Mouse (Mus musculus) liver, embryonic 11.5 days (tissue): ENCODE measurements around the gene Pim2. TPM values are rescaled to one million over a fixed set of nuclear protein-coding genes. Genes with fewer than 3 reads are reported as not detected.
A peak's percentile ranks its signal among the peaks of the same experiment; 100 is the strongest.
"Not testable (repeated sequence)": the region's sequence is repeated elsewhere in the genome, so short reads cannot be mapped to it uniquely, and the experiment has no call there.

Experiments used
- ATAC-seq: fragments of 200-750 bp; cut with Nextera tagmentation; replicated peaks from 2 replicates; pipeline ENCODE4 v1.8.0; 2017; ENCODE audit warnings: moderate number of reproducible peaks, mild to moderate bottlenecking, moderate TSS enrichment, moderate library complexity; ENCODE audit not compliant: low FRiP score
- DNase-seq: peaks from one replicate; pipeline ENCODE4 v3.0.0-alpha.2; 2017; ENCODE audit warnings: low spot score
- H3K27ac ChIP-seq: fragments of 300-500 bp; sonication (generic); 2 replicates; pipeline ENCODE4 v1.5.1; 2014; ENCODE audit warnings: mild to moderate bottlenecking, low read depth, low read length, control low read depth
- H3K27me3 ChIP-seq: fragments of 300-500 bp; sonication (generic); replicated peaks from 2 replicates; pipeline ENCODE4 v1.6.1; 2014; ENCODE audit warnings: low read length, mixed read lengths; ENCODE audit not compliant: control insufficient read depth, insufficient read depth
- H3K36me3 ChIP-seq: fragments of 300-500 bp; sonication (generic); 2 replicates; pipeline ENCODE4 v1.6.1; 2014; ENCODE audit warnings: mild to moderate bottlenecking, low read length, moderate library complexity, mixed read lengths; ENCODE audit not compliant: control insufficient read depth, insufficient read depth
- H3K4me1 ChIP-seq: fragments of 300-500 bp; sonication (generic); replicated peaks from 2 replicates; pipeline ENCODE4 v1.6.1; 2014; ENCODE audit warnings: low read length, mixed read lengths; ENCODE audit not compliant: control insufficient read depth, insufficient read depth
- H3K4me2 ChIP-seq: fragments of 300-500 bp; sonication (generic); 2 replicates; pipeline ENCODE4 v1.6.1; 2014; ENCODE audit warnings: mild to moderate bottlenecking, control low read depth, moderate library complexity
- H3K4me3 ChIP-seq: fragments of 300-500 bp; sonication (generic); 2 replicates; pipeline ENCODE4 v1.5.1; 2014; ENCODE audit warnings: low read depth, low read length, control low read depth
- H3K9ac ChIP-seq: fragments of 300-500 bp; sonication (generic); 2 replicates; pipeline ENCODE4 v1.6.1; 2014; ENCODE audit warnings: low read depth, low read length, control low read depth
- H3K9me3 ChIP-seq: fragments of 300-500 bp; sonication (generic); 2 replicates; pipeline ENCODE4 v1.6.1; 2016; ENCODE audit warnings: low read length, inconsistent platforms, mixed read lengths; ENCODE audit not compliant: control insufficient read depth
- WGBS: fragments of 180-500 bp; shearing (Covaris S2); extraction: QIAGEN DNeasy Blood & Tissue Kit; methylation state at CpG from one replicate; pipeline ENCODE4 v1.1.7; 2014; 5-methylcytosine and 5-hydroxymethylcytosine counted together
- polyA plus RNA-seq: library from polyadenylated mRNA; unstranded; fragments of >200 nt; fragmentation: Nextera tagmentation; extraction: Ambion mirVana; gene quantifications from 2 replicates; pipeline ENCODE4 v1.2.1, GENCODE M21; 2014

Gene Pim2
- polyA plus RNA-seq, 1 experiment from 2014 or later: 8.5 TPM

DNA sequence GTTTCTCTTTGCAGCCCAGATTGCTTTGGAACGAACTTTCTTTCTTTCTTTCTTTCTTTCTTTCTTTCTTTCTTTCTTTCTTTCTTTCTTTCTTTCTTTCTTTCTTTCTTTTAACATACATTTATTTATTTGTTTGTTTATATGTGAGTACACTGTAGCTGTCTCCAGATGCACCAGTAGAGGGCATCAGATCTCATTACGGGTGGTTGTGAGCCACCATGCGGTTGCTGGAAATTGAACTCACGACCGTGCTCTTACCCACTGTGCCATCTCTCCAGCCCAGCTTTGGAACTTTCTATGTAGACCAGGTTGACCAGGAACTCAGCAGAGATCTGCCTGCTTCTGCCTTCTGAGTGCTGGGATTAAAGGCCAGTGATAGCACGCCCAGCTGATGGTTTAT is 39.9 kb downstream of the Pim2 start:
- not testable (repeated sequence) for H3K4me3 ChIP-seq, H3K4me1 ChIP-seq, H3K4me2 ChIP-seq, H3K9ac ChIP-seq, H3K27ac ChIP-seq, ATAC-seq, H3K9me3 ChIP-seq, DNase-seq, H3K36me3 ChIP-seq
- 51% methylated on average over 6 of the region's 6 CpGs for WGBS
- H3K27me3 ChIP-seq: peaks cover 44% of the 10 kb centered on the region

- H3K4me2 ChIP-seq: peak within 1 kb of the TSS; percentile 40
- WGBS: 11% methylated on average over 36 of the region's 40 CpGs
- H3K36me3 ChIP-seq: no peaks in the 10 kb centered on the region
- H3K9ac ChIP-seq: no peak within 1 kb of the TSS
- no peak for DNase-seq
- H3K9me3 ChIP-seq: no peaks in the 10 kb centered on the region
- H3K27me3 ChIP-seq: peaks cover 62% of the 10 kb centered on the region
- ATAC-seq: no peak
- no peak within 1 kb of the TSS for H3K27ac ChIP-seq
- H3K4me3 ChIP-seq: no peak within 1 kb of the TSS
- no peaks in the 10 kb centered on the region for H3K4me1 ChIP-seq
These were observed 41.7 kb downstream of the Pim2 start, which contains the start of gene Pcsk1n for GRCm38 (mm10) chrX:7919601-7920383. Gene Pcsk1n (plus strand): TSS chrX:7919822.

DNA sequence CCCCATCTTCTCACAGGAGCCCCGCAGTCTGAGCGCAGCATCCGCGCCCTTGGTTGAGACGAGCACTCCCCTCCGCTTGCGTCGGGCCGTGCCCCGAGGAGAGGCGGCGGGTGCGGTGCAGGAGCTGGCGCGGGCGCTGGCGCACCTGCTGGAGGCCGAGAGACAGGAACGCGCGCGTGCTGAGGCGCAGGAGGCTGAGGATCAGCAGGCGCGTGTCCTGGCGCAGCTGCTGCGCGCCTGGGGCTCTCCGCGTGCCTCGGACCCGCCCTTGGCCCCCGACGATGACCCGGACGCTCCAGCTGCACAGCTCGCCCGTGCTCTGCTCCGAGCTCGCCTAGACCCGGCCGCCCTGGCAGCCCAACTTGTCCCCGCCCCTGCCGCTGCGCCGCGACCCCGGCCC is 44.0 kb downstream of the Pim2 start:
- Histone ChIP-seq H3K27ac (no peak overlapping the region), H3K4me2 (peak overlapping the region; percentile 49), H3K27me3 (peaks cover 77% of the 10 kb centered on the region), H3K4me3 (peak overlapping the region; percentile 31), H3K9ac (no peak overlapping the region), H3K36me3 (no peaks in the 10 kb centered on the region), H3K4me1 (no peaks in the 10 kb centered on the region), H3K9me3 (no peaks in the 10 kb centered on the region)
- DNase-seq: no peak
- WGBS: 14% methylated on average over 32 of the region's 48 CpGs
- no peak for ATAC-seq

DNA sequence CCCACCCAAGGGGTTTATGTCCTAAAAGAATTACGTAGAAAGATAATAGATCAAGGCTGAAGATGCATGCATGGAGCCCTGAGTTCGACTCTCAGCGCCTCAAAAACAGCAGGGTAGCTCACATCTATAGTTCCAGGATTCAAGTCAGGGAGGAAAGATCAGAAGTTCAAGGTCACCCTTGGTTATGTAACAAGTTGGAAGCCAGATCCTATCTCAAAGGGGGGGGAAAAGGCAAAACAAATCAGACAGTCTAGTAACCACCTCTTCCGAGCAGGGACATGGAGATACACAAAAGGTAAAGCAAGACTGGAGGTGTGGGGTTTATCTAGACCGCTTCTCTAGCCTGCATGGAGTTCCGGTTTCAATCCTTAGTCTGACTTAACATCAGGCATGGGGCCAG is 48.2 kb downstream of the Pim2 start:
- no peak for ATAC-seq
- H3K9ac ChIP-seq: no peak overlapping the region

DNA sequence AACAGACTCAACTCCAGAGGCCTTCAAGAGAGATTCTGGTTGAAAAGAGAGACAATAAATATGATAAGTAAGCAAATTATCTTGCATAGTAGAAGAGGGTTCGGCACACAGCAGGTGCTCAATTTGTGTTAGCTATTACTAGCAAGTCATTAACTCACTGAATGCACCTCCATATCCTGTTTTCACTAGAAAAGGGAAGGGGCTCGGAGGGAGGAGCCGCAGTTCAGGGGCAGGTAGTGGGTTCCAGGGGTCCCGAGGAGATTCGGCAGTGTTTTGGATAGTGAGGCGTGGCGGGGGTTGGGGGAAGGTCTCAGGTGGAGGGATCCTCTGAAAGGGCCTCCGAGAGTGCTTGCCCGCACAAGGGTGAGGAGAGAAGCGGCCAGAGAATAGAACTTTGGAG is 49.1 kb downstream of the Pim2 start:
- Histone ChIP-seq H3K9me3 (no peaks in the 10 kb centered on the region), H3K4me3 (no peak overlapping the region), H3K27me3 (peaks cover 62% of the 10 kb centered on the region), H3K4me2 (no peak overlapping the region), H3K4me1 (no peaks in the 10 kb centered on the region), H3K36me3 (no peaks in the 10 kb centered on the region), H3K9ac (no peak overlapping the region), H3K27ac (no peak overlapping the region)
- ATAC-seq (no peak), DNase-seq (no peak)
- WGBS: 24% methylated on average over 10 of the region's 10 CpGs

More for the DNA sequence above, 48.2 kb downstream of the Pim2 start:
- WGBS: 58% methylated on average over 6 of the region's 6 CpGs
- DNase-seq: no peak
- H3K36me3 ChIP-seq: no peaks in the 10 kb centered on the region
- H3K9me3 ChIP-seq: no peaks in the 10 kb centered on the region
- H3K4me2 ChIP-seq: no peak overlapping the region
- H3K27ac ChIP-seq: no peak overlapping the region
- peaks cover 71% of the 10 kb centered on the region for H3K27me3 ChIP-seq
- H3K4me3 ChIP-seq: no peak overlapping the region
- H3K4me1 ChIP-seq: no peaks in the 10 kb centered on the region

DNA sequence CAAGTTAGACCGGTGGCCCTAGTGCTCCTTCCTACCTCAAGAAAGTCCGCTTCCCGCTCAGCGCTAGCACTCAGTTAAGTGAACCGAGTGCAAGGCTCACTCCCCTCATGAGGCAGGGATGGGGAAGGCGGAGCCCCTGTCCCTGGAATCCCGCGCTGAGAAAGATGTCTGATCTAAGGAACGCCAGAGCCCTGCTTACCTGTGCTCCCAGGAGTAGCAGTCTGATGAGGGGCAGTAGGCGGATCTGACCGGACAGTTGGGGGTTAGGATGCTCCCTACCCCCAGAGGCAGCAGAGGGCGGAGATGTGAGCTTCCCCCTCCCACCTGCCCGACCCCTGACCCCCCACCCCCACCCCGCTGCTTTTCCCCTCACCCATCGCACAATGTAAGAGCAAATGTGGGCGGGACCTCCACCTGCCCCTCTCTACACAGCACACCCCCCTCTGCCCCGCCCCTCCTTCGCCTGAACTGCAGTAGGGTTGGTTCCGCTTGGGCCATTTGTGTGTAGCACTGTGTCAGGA is 50.3 kb downstream of the Pim2 start, which contains the start of gene Eras:
Gene Eras (minus strand): TSS at position 338 of the 521 bp plus-strand sequence.
- no peak within 1 kb of the TSS for H3K9ac ChIP-seq
- no peaks in the 10 kb centered on the region for H3K36me3 ChIP-seq
- H3K27ac ChIP-seq: no peak within 1 kb of the TSS
- no peaks in the 10 kb centered on the region for H3K4me1 ChIP-seq
- no peak within 1 kb of the TSS for H3K4me2 ChIP-seq
- peaks cover 50% of the 10 kb centered on the region for H3K27me3 ChIP-seq
- no peaks in the 10 kb centered on the region for H3K9me3 ChIP-seq
- no peak within 1 kb of the TSS for H3K4me3 ChIP-seq
- WGBS: 19% methylated on average over 17 of the region's 19 CpGs
- ATAC-seq (no peak), DNase-seq (no peak)

Other genes with a start within 250 kb of the Pim2 start
- gene Syp, start 239.8 kb upstream of the Pim2 start, polyA plus RNA-seq: 0.69 and 0.95 TPM in 2 replicates
- 2.7 and 4.0 TPM in 2 replicates for gene Prickle3, start 221.0 kb upstream of the Pim2 start, polyA plus RNA-seq
- gene Plp2, start 206.9 kb upstream of the Pim2 start, polyA plus RNA-seq: 78.2 and 79.5 TPM in 2 replicates
- gene Magix, start 197.0 kb upstream of the Pim2 start, polyA plus RNA-seq: 0.06 TPM in 1 of 2 replicates, not detected in the other
- gene Gpkow, start 181.1 kb upstream of the Pim2 start, polyA plus RNA-seq: 30.0 and 33.4 TPM in 2 replicates
- 13.7 and 15.2 TPM in 2 replicates for gene Wdr45, start 163.9 kb upstream of the Pim2 start, polyA plus RNA-seq
- not detected in 2 replicates for gene Gm45208, start 156.0 kb upstream of the Pim2 start, polyA plus RNA-seq
- gene Praf2, start 149.8 kb upstream of the Pim2 start, polyA plus RNA-seq: 29.8 and 32.0 TPM in 2 replicates
- 4.7 and 6.5 TPM in 2 replicates for gene Ccdc120, start 127.4 kb upstream of the Pim2 start, polyA plus RNA-seq
- 15.9 and 16.0 TPM in 2 replicates for gene Tfe3, start 115.7 kb upstream of the Pim2 start, polyA plus RNA-seq
- 45.0 and 47.2 TPM in 2 replicates for gene Gripap1, start 88.5 kb upstream of the Pim2 start, polyA plus RNA-seq
- gene Kcnd1, start 56.0 kb upstream of the Pim2 start, polyA plus RNA-seq: 0.84 and 0.94 TPM in 2 replicates
- gene Otud5, start 36.9 kb upstream of the Pim2 start, polyA plus RNA-seq: 32.2 and 33.1 TPM in 2 replicates
- gene Slc35a2, start 5.8 kb downstream of the Pim2 start, polyA plus RNA-seq: 12.5 and 14.4 TPM in 2 replicates
- gene Pqbp1, start 21.0 kb downstream of the Pim2 start, polyA plus RNA-seq: 91.5 and 95.3 TPM in 2 replicates
- 153 and 156 TPM in 2 replicates for gene Timm17b, start 21.1 kb downstream of the Pim2 start, polyA plus RNA-seq
- not detected in 2 replicates for gene Gm10491, start 29.6 kb downstream of the Pim2 start, polyA plus RNA-seq
- gene Gm10490, start 31.3 kb downstream of the Pim2 start, polyA plus RNA-seq: not detected in 2 replicates
- 0.56 and 0.67 TPM in 2 replicates for gene Pcsk1n, start 41.6 kb downstream of the Pim2 start, polyA plus RNA-seq
- not detected in 2 replicates for gene Eras, start 50.3 kb downstream of the Pim2 start, polyA plus RNA-seq
- 21.1 and 22.5 TPM in 2 replicates for gene Hdac6, start 69.6 kb downstream of the Pim2 start, polyA plus RNA-seq
- 157 and 162 TPM in 2 replicates for gene Gata1, start 99.8 kb downstream of the Pim2 start, polyA plus RNA-seq
- gene Glod5, start 140.2 kb downstream of the Pim2 start, polyA plus RNA-seq: 0.29 and 0.53 TPM in 2 replicates
- gene Suv39h1, start 196.5 kb downstream of the Pim2 start, polyA plus RNA-seq: 81.5 and 83.6 TPM in 2 replicates
- 6.5 and 6.7 TPM in 2 replicates for gene Was, start 212.2 kb downstream of the Pim2 start, polyA plus RNA-seq